Mouse (Mus musculus) lung, embryonic 15.5 days (tissue): ENCODE measurements around the gene Sorbs1. TPM values are rescaled to one million over a fixed set of nuclear protein-coding genes. Genes with fewer than 3 reads are reported as not detected.

Source experiments
- ATAC-seq: fragments of 200-750 bp; cut with Nextera tagmentation; 2 replicates; pipeline ENCODE4 v1.8.0; 2017; ENCODE audit warnings: moderate number of reproducible peaks, borderline replicate concordance; ENCODE audit not compliant: low FRiP score, low TSS enrichment; ENCODE audit errors: extremely low read depth
- H3K27ac ChIP-seq: fragments of 300-500 bp; sonication (generic); 2 replicates; pipeline ENCODE4 v1.5.1; 2015; ENCODE audit warnings: moderate library complexity, mild to moderate bottlenecking, inconsistent platforms
- H3K27me3 ChIP-seq: fragments of 300-500 bp; sonication (generic); 2 replicates; pipeline ENCODE4 v1.6.1; 2015; ENCODE audit warnings: inconsistent platforms
- H3K36me3 ChIP-seq: fragments of 300-500 bp; sonication (generic); 2 replicates; pipeline ENCODE4 v1.6.1; 2015; ENCODE audit warnings: inconsistent platforms
- H3K4me1 ChIP-seq: fragments of 300-500 bp; sonication (generic); 2 replicates; pipeline ENCODE4 v1.6.1; 2015; ENCODE audit warnings: inconsistent platforms
- H3K4me2 ChIP-seq: fragments of 300-500 bp; sonication (generic); 2 replicates; pipeline ENCODE4 v1.6.1; 2015; ENCODE audit warnings: inconsistent platforms, mild to moderate bottlenecking, moderate library complexity
- H3K4me3 ChIP-seq: fragments of 300-500 bp; sonication (generic); 2 replicates; pipeline ENCODE4 v1.5.1; 2015; ENCODE audit warnings: mild to moderate bottlenecking, inconsistent platforms
- H3K9ac ChIP-seq: fragments of 300-500 bp; sonication (generic); 2 replicates; pipeline ENCODE4 v1.6.1; 2015; ENCODE audit warnings: inconsistent platforms
- H3K9me3 ChIP-seq: fragments of 300-500 bp; sonication (generic); 2 replicates; pipeline ENCODE4 v1.6.1; 2016; ENCODE audit warnings: inconsistent platforms
- WGBS: fragments of 180-500 bp; shearing (Covaris S2); methylation state at CpG from one replicate; pipeline ENCODE4 v1.1.7; 2015; 5-methylcytosine and 5-hydroxymethylcytosine counted together
- polyA plus RNA-seq: library from polyadenylated mRNA; unstranded; fragments of >200 nt; fragmentation: Nextera tagmentation; extraction: Ambion mirVana; gene quantifications from 2 replicates; pipeline ENCODE4 v1.2.1, GENCODE M21; 2015

Sorbs1 gene
- polyA plus RNA-seq, 1 experiment from 2014 or later, result 45.6 TPM

DNA sequence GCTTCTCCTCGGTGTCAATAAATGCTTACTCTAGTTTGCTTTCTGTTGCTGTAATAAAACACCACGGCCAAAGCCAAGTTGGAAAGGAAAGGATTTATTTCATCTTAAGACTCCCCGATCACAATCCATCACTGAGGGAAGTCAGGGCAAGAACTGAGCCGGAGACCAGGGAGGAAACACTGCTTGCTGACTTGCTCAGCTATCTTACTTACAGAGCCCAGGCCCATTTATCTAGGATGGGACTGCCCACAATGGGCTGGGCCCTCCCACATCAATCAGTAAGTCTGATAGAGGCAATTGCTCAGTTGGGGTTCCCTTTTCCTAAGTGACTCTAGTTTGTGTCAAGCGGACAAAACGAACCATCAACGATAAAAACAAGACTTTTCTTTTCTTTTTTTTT, 29.2 kb upstream of the Sorbs1 start:
- 73% methylated on average over 7 of the region's 7 CpGs for whole genome bisulfite sequencing
- no peaks in the 10 kb centered on the region for H3K9me3 ChIP-seq

DNA sequence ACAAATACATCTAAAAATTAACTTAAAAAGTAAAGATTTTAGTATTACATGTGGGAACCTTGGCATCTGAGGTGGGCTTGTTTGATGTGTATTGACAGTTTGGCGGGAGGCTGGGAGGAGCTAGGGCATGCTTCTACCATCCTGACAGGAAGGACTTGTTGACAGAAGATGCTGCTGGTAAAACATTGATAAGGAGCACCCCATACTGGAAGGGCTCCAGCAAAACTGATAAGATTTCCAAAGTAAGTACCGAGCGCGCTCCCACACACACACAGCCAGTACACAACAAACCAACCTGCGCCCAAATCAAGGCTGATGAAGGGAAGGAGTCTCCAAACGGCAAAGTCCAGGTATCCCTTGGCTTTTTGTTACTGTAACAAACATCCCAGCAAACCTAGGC, 22.9 kb upstream of the Sorbs1 start:
- H3K4me3 ChIP-seq, result no peak overlapping the region
- 62% methylated on average over 6 of the region's 6 CpGs for WGBS
- no peaks in the 10 kb centered on the region for H3K9me3 ChIP-seq

More for the DNA sequence above, 29.2 kb upstream of the Sorbs1 start:
- H3K4me1 ChIP-seq, result no peaks in the 10 kb centered on the region
- no peak overlapping the region for H3K4me3 ChIP-seq
- no peak overlapping the region for H3K4me2 ChIP-seq
- no peak for ATAC-seq
- no peak overlapping the region for H3K9ac ChIP-seq
- no peak overlapping the region for H3K27ac ChIP-seq
- no peaks in the 10 kb centered on the region for H3K36me3 ChIP-seq
- H3K27me3 ChIP-seq, result no peaks in the 10 kb centered on the region

DNA sequence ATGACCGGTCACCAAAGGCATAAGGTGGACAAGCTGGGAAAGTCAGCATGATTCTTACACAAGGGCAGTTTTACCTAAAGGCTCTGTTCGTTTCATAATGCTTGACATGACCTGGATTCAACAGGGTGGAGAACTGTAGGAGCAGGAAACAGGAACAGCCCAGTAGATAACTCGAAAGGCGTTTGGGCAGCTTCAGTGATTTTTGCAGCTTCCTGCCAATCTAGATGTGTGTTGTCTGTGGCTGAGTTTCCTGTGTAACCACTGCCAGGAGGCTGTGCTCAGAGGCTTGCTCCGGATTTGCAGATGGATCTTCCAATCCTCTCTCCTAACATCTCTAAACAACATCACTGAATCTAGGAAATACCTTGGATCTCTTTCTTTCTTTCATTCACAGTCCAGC, 18.9 kb upstream of the Sorbs1 start:
- no peak overlapping the region for H3K27ac ChIP-seq
- H3K4me3 ChIP-seq, result no peak overlapping the region
- no peaks in the 10 kb centered on the region for H3K9me3 ChIP-seq
- no peaks in the 10 kb centered on the region for H3K27me3 ChIP-seq
- H3K36me3 ChIP-seq, result no peaks in the 10 kb centered on the region
- ATAC-seq, result no peak
- no peaks in the 10 kb centered on the region for H3K4me1 ChIP-seq
- H3K4me2 ChIP-seq, result no peak overlapping the region
- WGBS, result 66% methylated on average over 5 of the region's 5 CpGs
- H3K9ac ChIP-seq, result no peak overlapping the region

More for the DNA sequence above, 22.9 kb upstream of the Sorbs1 start:
- Histone ChIP-seq H3K4me2 (no peak overlapping the region), H3K27me3 (no peaks in the 10 kb centered on the region), H3K9ac (no peak overlapping the region), H3K4me1 (no peaks in the 10 kb centered on the region), H3K36me3 (no peaks in the 10 kb centered on the region), H3K27ac (no peak overlapping the region)
- ATAC-seq, result no peak

DNA sequence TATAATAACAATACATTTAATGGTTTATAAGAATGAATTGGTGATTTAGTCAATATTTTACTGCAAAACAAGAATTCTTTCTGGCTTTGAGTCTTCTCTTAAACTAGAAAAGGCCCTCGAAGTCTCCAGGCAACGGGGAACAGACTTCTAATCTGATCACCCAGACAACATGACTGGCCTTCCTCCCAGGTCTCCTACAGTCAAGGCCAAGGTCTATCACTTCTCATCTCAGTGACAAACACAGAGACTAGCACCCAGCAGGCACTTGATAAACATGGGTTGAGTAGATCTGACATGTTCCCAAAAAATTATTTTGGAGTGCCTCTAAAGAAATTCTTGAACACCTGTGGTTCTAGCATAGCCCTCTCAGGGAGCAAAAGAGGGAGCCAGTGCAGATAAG, 16.7 kb upstream of the Sorbs1 start:
- Histone ChIP-seq H3K4me3 (no peak overlapping the region), H3K4me2 (no peak overlapping the region), H3K9me3 (no peaks in the 10 kb centered on the region), H3K27me3 (no peaks in the 10 kb centered on the region), H3K27ac (no peak overlapping the region), H3K4me1 (no peaks in the 10 kb centered on the region), H3K36me3 (no peaks in the 10 kb centered on the region), H3K9ac (no peak overlapping the region)
- WGBS, result 77% methylated on average over 2 of the region's 2 CpGs
- no peak for ATAC-seq

DNA sequence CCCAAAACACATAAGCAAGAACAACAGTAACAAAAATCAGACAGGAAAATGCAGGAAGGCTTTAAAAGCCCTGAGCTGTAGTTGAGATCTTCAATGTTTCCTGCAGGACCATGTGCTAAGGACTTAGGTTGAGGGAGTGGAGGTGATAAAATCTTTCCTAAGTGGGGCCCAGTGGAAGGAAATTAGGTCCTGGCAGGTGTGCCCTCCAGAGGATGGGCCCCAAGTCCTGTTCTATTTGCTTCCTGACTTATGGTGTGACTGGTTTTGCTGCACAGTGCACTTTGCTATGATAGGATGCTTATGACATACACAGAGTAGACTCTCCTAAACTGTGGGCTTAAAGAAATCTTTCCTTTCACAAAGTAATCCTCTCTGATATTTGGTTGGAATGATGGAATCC, 14.7 kb upstream of the Sorbs1 start:
- H3K4me3 ChIP-seq, result no peak overlapping the region
- no peak overlapping the region for H3K4me2 ChIP-seq
- no peak for ATAC-seq
- H3K27ac ChIP-seq, result no peak overlapping the region
- no peaks in the 10 kb centered on the region for H3K27me3 ChIP-seq
- no peak overlapping the region for H3K9ac ChIP-seq
- no peaks in the 10 kb centered on the region for H3K36me3 ChIP-seq
- H3K9me3 ChIP-seq, result no peaks in the 10 kb centered on the region
- H3K4me1 ChIP-seq, result no peaks in the 10 kb centered on the region

DNA sequence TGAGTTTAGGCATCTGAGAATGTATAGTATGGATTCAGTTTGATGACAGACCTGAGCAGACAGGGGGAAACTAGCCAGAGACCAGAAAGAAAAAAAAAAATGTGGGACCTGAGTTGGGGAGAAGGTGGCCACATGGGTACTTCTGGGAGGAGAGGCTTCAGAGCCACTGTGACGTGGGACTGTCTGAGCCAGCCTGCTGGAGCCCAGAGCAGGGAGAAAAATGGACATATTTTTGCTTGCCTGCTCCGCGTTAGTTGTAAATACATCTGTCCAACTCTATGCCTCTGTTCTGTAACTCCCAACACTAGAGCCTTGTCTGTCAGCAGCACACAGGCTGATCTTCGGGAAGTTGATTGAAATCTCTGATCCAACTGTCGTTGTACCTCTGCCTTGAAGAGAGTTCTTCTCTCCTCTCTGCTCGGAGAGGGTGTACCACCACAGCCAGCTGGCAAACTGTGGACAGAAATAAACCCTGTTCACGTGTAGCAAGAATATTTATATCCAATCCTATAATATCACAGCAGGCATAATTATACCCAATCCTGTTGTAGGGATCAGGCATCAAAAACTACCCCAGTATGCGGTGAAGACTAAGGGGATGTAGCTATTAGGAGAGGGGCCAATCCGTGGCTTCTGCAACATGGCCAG, 12.9 kb upstream of the Sorbs1 start:
- H3K4me1 ChIP-seq, result no peaks in the 10 kb centered on the region
- ATAC-seq, result no peak
- H3K4me3 ChIP-seq, result no peak overlapping the region
- H3K36me3 ChIP-seq, result no peaks in the 10 kb centered on the region
- no peak overlapping the region for H3K4me2 ChIP-seq
- H3K9me3 ChIP-seq, result no peaks in the 10 kb centered on the region
- 65% methylated on average over 9 of the region's 9 CpGs for WGBS
- no peak overlapping the region for H3K27ac ChIP-seq
- no peaks in the 10 kb centered on the region for H3K27me3 ChIP-seq
- H3K9ac ChIP-seq, result no peak overlapping the region

DNA sequence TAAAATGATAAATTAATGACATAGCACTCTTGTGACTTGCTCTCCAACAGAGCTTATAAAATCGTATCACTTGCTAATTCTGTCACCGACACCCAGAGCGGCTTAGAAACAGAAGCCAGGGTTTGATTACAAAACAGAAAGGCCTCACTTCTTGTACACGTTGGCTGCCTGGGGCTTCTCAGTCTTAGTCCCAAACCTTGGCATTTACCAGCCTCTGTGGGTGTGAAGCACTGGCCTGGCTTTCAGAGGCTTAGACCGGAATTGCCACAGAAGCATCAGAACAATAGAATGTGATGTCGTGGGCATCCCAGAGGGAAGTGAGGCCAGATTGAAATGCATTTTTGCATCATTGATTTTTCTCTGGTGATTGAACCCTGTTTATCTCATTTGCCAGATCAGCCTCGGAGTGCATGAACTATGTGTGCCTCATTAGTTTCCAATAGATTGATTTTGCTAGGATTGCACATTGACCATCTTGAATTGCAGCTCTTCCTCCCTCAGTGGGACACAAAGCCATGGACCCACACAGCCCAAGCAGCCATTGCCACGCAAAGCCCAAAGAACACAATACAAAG, 9.9 kb upstream of the Sorbs1 start:
- no peak for ATAC-seq
- H3K36me3 ChIP-seq, result no peaks in the 10 kb centered on the region
- no peak overlapping the region for H3K9ac ChIP-seq
- no peak overlapping the region for H3K4me3 ChIP-seq
- no peak overlapping the region for H3K4me2 ChIP-seq
- no peaks in the 10 kb centered on the region for H3K27me3 ChIP-seq
- no peaks in the 10 kb centered on the region for H3K9me3 ChIP-seq
- WGBS, result 69% methylated on average over 8 of the region's 8 CpGs
- no peak overlapping the region for H3K27ac ChIP-seq
- H3K4me1 ChIP-seq, result peaks cover 6% of the 10 kb centered on the region; the same call in 1 of the 2 replicates

DNA sequence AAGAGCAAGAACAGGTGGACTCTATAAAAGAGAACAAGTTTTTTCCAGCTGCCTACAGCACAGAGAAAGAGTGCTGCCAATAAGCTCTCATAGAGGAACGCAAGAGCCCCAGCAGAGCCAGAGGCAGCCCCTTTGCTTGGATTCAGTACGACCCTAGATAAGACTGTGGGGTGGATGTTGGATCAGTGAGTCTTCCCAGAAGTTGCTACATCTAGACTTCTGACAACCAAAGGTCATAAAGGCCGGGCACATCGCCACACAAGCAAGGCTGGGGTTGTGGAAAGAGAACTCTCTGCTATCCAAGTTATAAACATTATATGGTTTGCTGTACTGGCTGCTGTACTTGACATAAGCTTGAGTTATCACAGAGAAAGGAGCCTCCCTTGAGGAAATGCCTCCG, 6.8 kb upstream of the Sorbs1 start:
- no peaks in the 10 kb centered on the region for H3K36me3 ChIP-seq
- H3K4me1 ChIP-seq, result peaks cover 6% of the 10 kb centered on the region; the same call in 1 of the 2 replicates
- H3K27me3 ChIP-seq, result no peaks in the 10 kb centered on the region
- H3K9ac ChIP-seq, result no peak overlapping the region
- H3K4me3 ChIP-seq, result no peak overlapping the region
- H3K4me2 ChIP-seq, result no peak overlapping the region
- WGBS, result 62% methylated on average over 5 of the region's 5 CpGs
- no peaks in the 10 kb centered on the region for H3K9me3 ChIP-seq
- ATAC-seq, result no peak
- H3K27ac ChIP-seq, result no peak overlapping the region

DNA sequence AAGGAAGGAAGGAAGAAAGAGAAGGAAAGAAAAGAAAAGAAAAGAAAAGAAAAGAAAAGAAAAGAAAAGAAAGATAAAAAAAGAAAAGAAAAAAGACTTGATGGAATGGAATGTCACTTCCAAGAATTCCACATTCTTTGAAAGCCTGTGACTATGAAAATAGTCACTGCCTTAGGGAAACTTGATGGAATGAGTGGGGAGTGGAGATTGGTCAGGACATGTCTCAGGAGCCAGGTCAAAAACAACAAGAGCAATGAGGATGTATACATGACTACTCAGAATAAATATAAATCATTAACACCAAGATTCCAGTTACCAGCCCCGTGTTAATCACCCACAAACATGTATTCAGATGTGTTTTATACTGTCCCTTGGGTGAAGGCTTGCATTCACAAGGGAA, 5.1 kb upstream of the Sorbs1 start:
- 58% methylated on average over 1 of the region's 1 CpGs for WGBS
- Histone ChIP-seq H3K4me3 (no peak overlapping the region), H3K27me3 (no peaks in the 10 kb centered on the region), H3K9ac (no peak overlapping the region), H3K9me3 (no peaks in the 10 kb centered on the region), H3K27ac (no peak overlapping the region), H3K4me1 (peaks cover 6% of the 10 kb centered on the region; the same call in 1 of the 2 replicates), H3K4me2 (no peak overlapping the region), H3K36me3 (no peaks in the 10 kb centered on the region)
- ATAC-seq, result no peak

DNA sequence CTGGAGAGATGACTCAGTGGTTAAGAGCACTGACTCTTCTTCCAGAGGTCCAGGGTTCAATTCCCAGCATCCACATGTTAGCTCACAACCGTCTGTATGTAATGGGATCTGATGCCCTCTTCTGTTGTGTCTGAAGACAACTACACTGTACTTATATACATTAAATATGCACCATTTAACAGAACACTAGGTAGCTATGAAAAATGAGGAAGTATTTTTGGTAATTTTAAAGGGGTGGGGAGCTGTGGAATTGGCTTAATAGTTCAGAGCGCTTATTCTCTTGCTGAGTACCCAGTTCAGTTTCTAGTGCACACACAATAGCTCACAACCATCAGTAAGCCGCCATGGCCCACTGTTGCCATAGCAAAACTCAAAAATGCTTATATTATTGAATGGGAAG, 2.0 kb upstream of the Sorbs1 start:
- no peaks in the 10 kb centered on the region for H3K27me3 ChIP-seq
- ATAC-seq, result no peak
- H3K27ac ChIP-seq, result no peak overlapping the region
- H3K9ac ChIP-seq, result no peak overlapping the region
- H3K4me1 ChIP-seq, result peaks cover 27% of the 10 kb centered on the region
- no peak overlapping the region for H3K4me3 ChIP-seq
- H3K36me3 ChIP-seq, result no peaks in the 10 kb centered on the region
- H3K9me3 ChIP-seq, result no peaks in the 10 kb centered on the region
- WGBS, result 87% methylated on average over 3 of the region's 3 CpGs
- H3K4me2 ChIP-seq, result no peak overlapping the region

DNA sequence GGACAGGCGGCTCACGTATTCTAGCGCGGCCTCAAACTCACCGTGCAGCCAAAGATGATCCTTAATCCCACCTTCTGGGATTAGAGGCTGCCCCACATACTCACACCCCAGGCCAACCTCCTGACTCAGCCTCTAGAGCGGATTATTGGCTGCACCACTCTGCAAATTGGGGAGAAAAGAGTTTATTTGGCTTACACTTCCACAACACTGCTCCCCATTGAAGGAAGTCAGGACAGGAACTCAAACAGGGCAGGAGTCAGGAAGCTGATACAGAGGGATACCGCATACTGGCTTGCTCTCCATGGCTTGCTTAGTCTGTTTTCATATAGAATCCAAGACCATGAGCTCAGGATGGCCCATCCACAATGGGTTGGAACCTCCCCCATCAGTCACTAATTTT, 797 bp upstream of the Sorbs1 start:
- ATAC-seq, result no peak
- no peak overlapping the region for H3K4me2 ChIP-seq
- H3K9me3 ChIP-seq, result no peaks in the 10 kb centered on the region
- 74% methylated on average over 7 of the region's 7 CpGs for whole genome bisulfite sequencing
- H3K4me3 ChIP-seq, result no peak overlapping the region
- H3K27me3 ChIP-seq, result no peaks in the 10 kb centered on the region
- H3K9ac ChIP-seq, result no peak overlapping the region
- no peak overlapping the region for H3K27ac ChIP-seq
- H3K36me3 ChIP-seq, result no peaks in the 10 kb centered on the region
- peaks cover 33% of the 10 kb centered on the region for H3K4me1 ChIP-seq

DNA sequence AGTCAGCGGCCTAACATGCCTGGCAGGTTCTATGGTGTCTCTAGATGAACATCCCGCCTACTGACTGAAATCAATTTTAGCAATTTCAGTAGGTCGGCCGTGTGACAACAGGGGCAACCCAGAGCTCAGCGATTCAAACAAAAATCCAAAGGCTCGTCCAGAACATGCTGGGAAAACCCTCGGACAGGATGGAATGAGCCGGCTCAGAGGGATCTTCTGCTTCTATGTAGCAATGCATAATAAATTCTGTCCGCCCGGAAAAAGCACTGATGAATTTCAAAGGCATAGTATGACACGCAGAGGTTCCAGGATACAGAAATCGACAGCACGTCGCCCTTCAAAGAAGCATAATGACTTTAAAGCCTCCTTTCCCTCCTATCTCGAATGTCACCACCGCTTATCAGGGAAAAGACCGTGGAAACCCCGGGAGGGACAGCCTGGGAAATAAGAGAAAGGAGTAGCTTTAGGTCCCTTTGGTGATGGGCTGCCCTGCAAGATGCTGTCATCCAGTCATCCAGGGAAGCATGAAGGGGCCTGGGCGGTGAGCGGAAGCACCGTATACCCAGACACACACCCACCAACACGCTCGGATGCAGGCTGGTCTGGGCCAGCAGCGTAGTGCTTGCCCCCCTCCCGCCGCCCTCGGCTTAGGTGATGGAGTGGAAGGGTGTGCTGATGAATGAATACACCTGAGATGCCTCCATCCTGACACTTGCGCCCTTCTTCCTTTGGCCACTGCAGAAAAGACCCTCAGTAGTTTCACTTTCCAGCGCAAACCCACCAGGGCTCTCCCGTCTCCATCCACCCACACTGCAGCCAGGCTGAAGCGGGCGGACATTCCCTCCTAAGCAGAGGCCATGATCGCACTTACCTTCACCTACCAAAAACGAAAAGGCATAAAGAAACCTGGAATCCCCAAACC, 818 bp downstream of the Sorbs1 start:
- no peaks in the 10 kb centered on the region for H3K27me3 ChIP-seq
- peak overlapping the region; percentile 86 for H3K9ac ChIP-seq
- H3K4me2 ChIP-seq, result peak overlapping the region; percentile 92
- no peaks in the 10 kb centered on the region for H3K9me3 ChIP-seq
- 1% methylated on average over 34 of the region's 34 CpGs for WGBS
- peak; percentile 28 for ATAC-seq
- H3K27ac ChIP-seq, result peak overlapping the region; percentile 91
- peak overlapping the region; percentile 95 for H3K4me3 ChIP-seq
- H3K36me3 ChIP-seq, result no peaks in the 10 kb centered on the region
- H3K4me1 ChIP-seq, result peaks cover 33% of the 10 kb centered on the region
